Mouse (Mus musculus) MEL (cell line): ENCODE data around the gene Gm28035. TPM values are rescaled to one million over a fixed set of nuclear protein-coding genes. Genes with fewer than 3 reads are reported as not detected.

Experiments used
- DNase-seq: peaks from one replicate; pipeline ENCODE4 v3.0.0; 2011; ENCODE audit warnings: low read depth, low spot score
- H3K27ac ChIP-seq: 2 replicates; pipeline ENCODE4 v1.5.1; 2012; ENCODE audit warnings: low read depth, mild to moderate bottlenecking, control low read depth, low read length, moderate library complexity; ENCODE audit not compliant: control insufficient read depth
- H3K27me3 ChIP-seq, 2 experiments: fragments of 150-350 bp in 1 of 2; sonication (generic) in 1 of 2; 2 replicates each; pipeline ENCODE4 v1.6.1; 2012; ENCODE audit warnings: low read length in 2 of 2, mild to moderate bottlenecking in 2 of 2, improper control_type of control experiment in 1 of 2, moderate library complexity in 1 of 2; ENCODE audit not compliant: insufficient read depth in 2 of 2, control insufficient read depth in 1 of 2
- H3K36me3 ChIP-seq, 2 experiments: 2 replicates each; pipeline ENCODE4 v1.6.1; 2012 to 2014; ENCODE audit warnings: low read length in 2 of 2, improper control_type of control experiment in 1 of 2, inconsistent platforms in 1 of 2, mild to moderate bottlenecking in 1 of 2; ENCODE audit not compliant: insufficient read depth in 2 of 2, control insufficient read depth in 1 of 2
- H3K4me1 ChIP-seq, 2 experiments: fragments of 150-350 bp in 1 of 2; sonication (generic) in 1 of 2; 2 replicates each; pipeline ENCODE4 v1.6.1; 2012; ENCODE audit warnings: low read length in 2 of 2, improper control_type of control experiment in 1 of 2, mild to moderate bottlenecking in 1 of 2; ENCODE audit not compliant: insufficient read depth in 2 of 2, control insufficient read depth in 1 of 2
- H3K4me3 ChIP-seq, 2 experiments: fragments of 150-350 bp in 1 of 2; sonication (generic) in 1 of 2; 2 replicates each; pipeline ENCODE4 v1.5.1; 2012; ENCODE audit warnings: low read depth in 2 of 2, low read length in 2 of 2, mild to moderate bottlenecking in 2 of 2, moderate library complexity in 2 of 2, control low read depth in 1 of 2, improper control_type of control experiment in 1 of 2; ENCODE audit not compliant: control insufficient read depth in 1 of 2, insufficient read depth in 1 of 2
- H3K79me2 ChIP-seq: 2 replicates; pipeline ENCODE4 v1.6.1; 2012; ENCODE audit warnings: mild to moderate bottlenecking, low read length, moderate library complexity; ENCODE audit not compliant: control insufficient read depth, poor library complexity, insufficient read depth
- H3K9ac ChIP-seq: 2 replicates; pipeline ENCODE4 v1.6.1; 2012; ENCODE audit warnings: low read depth, mild to moderate bottlenecking, control low read depth, low read length, moderate library complexity; ENCODE audit not compliant: control insufficient read depth, poor library complexity, severe bottlenecking
- H3K9me3 ChIP-seq: fragments of 150-350 bp; sonication (generic); replicated peaks from 2 replicates; pipeline ENCODE4 v1.6.1; 2012; ENCODE audit warnings: mild to moderate bottlenecking, low read length, improper control_type of control experiment, moderate library complexity; ENCODE audit not compliant: insufficient read depth
- CTCF ChIP-seq, 3 experiments: IDR thresholded peaks in 2 of 3; conservative IDR thresholded peaks in 1 of 3; 2 replicates each; pipeline ENCODE4 v1.5.1; 2011 to 2012; ENCODE audit warnings: low read length in 3 of 3, low read depth in 2 of 3, mild to moderate bottlenecking in 2 of 3, improper control_type of control experiment in 1 of 3, inconsistent platforms in 1 of 3, mixed read lengths in 1 of 3, moderate library complexity in 1 of 3; ENCODE audit not compliant: control insufficient read depth in 1 of 3, insufficient read depth in 1 of 3, poor library complexity in 1 of 3, severe bottlenecking in 1 of 3
- E2F4 ChIP-seq: IDR thresholded peaks from 2 replicates; pipeline ENCODE4 v1.6.1; 2011; ENCODE audit warnings: low read depth, low read length, improper control_type of control experiment, borderline replicate concordance
- HCFC1 ChIP-seq: IDR thresholded peaks from 2 replicates; pipeline ENCODE4 v1.6.1; 2012; ENCODE audit warnings: low read depth, mild to moderate bottlenecking, inconsistent platforms, low read length, improper control_type of control experiment, moderate library complexity
- JUND ChIP-seq: IDR thresholded peaks from 2 replicates; pipeline ENCODE4 v1.6.1; 2011; ENCODE audit warnings: low read depth, mild to moderate bottlenecking, improper control_type of control experiment, low read length
- MAZ ChIP-seq: IDR thresholded peaks from 2 replicates; pipeline ENCODE4 v1.6.1; 2012; ENCODE audit warnings: low read depth, mild to moderate bottlenecking, inconsistent platforms, low read length, improper control_type of control experiment
- MEF2A ChIP-seq: IDR thresholded peaks from 2 replicates; pipeline ENCODE4 v1.6.1; 2014; ENCODE audit warnings: low read depth, mild to moderate bottlenecking, inconsistent platforms, low read length, improper control_type of control experiment; ENCODE audit not compliant: poor library complexity, insufficient replicate concordance, severe bottlenecking; ENCODE audit errors: extremely low read depth
- MYB ChIP-seq: IDR thresholded peaks from 2 replicates; pipeline ENCODE4 v1.6.1; 2011; ENCODE audit warnings: mild to moderate bottlenecking, low read depth, low read length, improper control_type of control experiment
- NRF1 ChIP-seq: IDR thresholded peaks from 2 replicates; pipeline ENCODE4 v1.6.1; 2014; ENCODE audit warnings: low read depth, mild to moderate bottlenecking, inconsistent platforms, low read length, improper control_type of control experiment, moderate library complexity; ENCODE audit not compliant: poor library complexity, insufficient read depth, severe bottlenecking
- POLR2AphosphoS2 ChIP-seq: IDR thresholded peaks from 2 replicates; pipeline ENCODE4 v1.6.1; 2011; ENCODE audit warnings: low read length, improper control_type of control experiment
- RAD21 ChIP-seq: IDR thresholded peaks from 2 replicates; pipeline ENCODE4 v1.6.1; 2011; ENCODE audit warnings: mild to moderate bottlenecking, low read depth, low read length, improper control_type of control experiment
- SIN3A ChIP-seq: IDR thresholded peaks from 2 replicates; pipeline ENCODE4 v1.6.1; 2012; ENCODE audit warnings: low read length, improper control_type of control experiment, inconsistent platforms
- SMC3 ChIP-seq: IDR thresholded peaks from 2 replicates; pipeline ENCODE4 v1.6.1; 2011; ENCODE audit warnings: low read depth, low read length, improper control_type of control experiment
- TCF12 ChIP-seq: IDR thresholded peaks from 2 replicates; pipeline ENCODE4 v1.6.1; 2014; ENCODE audit warnings: low read depth, mild to moderate bottlenecking, inconsistent platforms, low read length, improper control_type of control experiment, moderate library complexity
- UBTF ChIP-seq: IDR thresholded peaks from 2 replicates; pipeline ENCODE4 v1.6.1; 2012; ENCODE audit warnings: low read depth, mild to moderate bottlenecking, inconsistent platforms, low read length, improper control_type of control experiment, moderate library complexity, borderline replicate concordance; ENCODE audit not compliant: insufficient read depth
- USF1 ChIP-seq: IDR thresholded peaks from 2 replicates; pipeline ENCODE4 v1.6.1; 2014; ENCODE audit warnings: low read depth, mild to moderate bottlenecking, inconsistent platforms, low read length, improper control_type of control experiment, moderate library complexity
- USF2 ChIP-seq, 2 experiments: IDR thresholded peaks; 2 replicates each; pipeline ENCODE4 v1.6.1; 2011 to 2012; ENCODE audit warnings: improper control_type of control experiment in 2 of 2, low read length in 2 of 2, borderline replicate concordance in 1 of 2, inconsistent platforms in 1 of 2, low read depth in 1 of 2, mild to moderate bottlenecking in 1 of 2; ENCODE audit not compliant: insufficient read depth in 1 of 2
- ZKSCAN1 ChIP-seq: IDR thresholded peaks from 2 replicates; pipeline ENCODE4 v1.6.1; 2012; ENCODE audit warnings: low read depth, mild to moderate bottlenecking, inconsistent platforms, low read length, improper control_type of control experiment, moderate library complexity
- ZNF384 ChIP-seq: IDR thresholded peaks from 2 replicates; pipeline ENCODE4 v1.6.1; 2012; ENCODE audit warnings: low read depth, mild to moderate bottlenecking, inconsistent platforms, low read length, improper control_type of control experiment
- polyA plus RNA-seq, 2 experiments: library from polyadenylated mRNA; stranded (reverse) in 1 of 2; unstranded in 1 of 2; fragments of >175 nt in 1 of 2; fragments of >200 nt in 1 of 2; gene quantifications; 2 replicates each; pipeline versions ENCODE4 v1.2.1 to v1.2.4; 2012; ENCODE audit warnings: low replicate concordance in 2 of 2, low read depth in 1 of 2; ENCODE audit not compliant: insufficient read length in 2 of 2, insufficient read depth in 1 of 2, missing spikeins in 1 of 2
- total RNA-seq: library from RNA; depleted of rRNA; stranded (reverse); fragments of 300-350 nt; gene quantifications from 2 replicates; pipeline ENCODE4 v1.2.3, GENCODE M21; 2012

Gm28035 gene
- total and polyA plus RNA-seq, 3 experiments: 0.26 TPM; not detected in 2

DNA sequence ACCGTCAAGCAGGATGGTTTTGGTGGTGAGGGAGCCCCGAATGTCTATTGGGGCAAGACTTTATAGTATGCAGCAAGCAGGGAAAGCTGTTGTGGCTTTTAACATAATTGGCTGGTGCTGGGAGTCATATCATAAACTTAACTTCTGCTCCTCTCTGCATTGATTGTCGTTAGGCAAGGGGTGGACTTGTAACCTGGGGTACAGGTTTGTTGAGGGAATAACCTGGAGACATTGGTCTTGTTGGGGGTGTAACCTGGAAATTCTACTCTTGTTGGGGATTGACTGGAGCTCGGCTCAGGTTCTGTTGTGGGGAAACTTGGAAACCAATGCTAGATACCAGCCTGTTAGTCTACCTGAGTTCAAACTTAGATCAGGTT is 28.2 kb upstream of the Gm28035 start:
- TF ChIP-seq ZNF384 (no peak), E2F4 (no peak), TCF12 (no peak), USF2 (IDR thresholded peaks at IDR 0.05; ENCODE audit: borderline replicate concordance in 1 of 2, insufficient read depth in 1 of 2, low read depth in 1 of 2, low read length in 2 of 2) (no peak)
- TF ChIP-seq, all 39 proteins: peak for 0
- Histone ChIP-seq H3K4me1 (no peaks in the 10 kb centered on the region), H3K27me3 (peaks cover 0 to 2% of the 10 kb centered on the region in 2 experiments; a peak in 1 of 4 replicates), H3K36me3 (no peaks in the 10 kb centered on the region), H3K27ac (no peak overlapping the region), H3K4me3 (no peak overlapping the region), H3K79me2 (no peaks in the 10 kb centered on the region), H3K9me3 (no peaks in the 10 kb centered on the region), H3K9ac (no peak overlapping the region)
- no peak for DNase-seq

DNA sequence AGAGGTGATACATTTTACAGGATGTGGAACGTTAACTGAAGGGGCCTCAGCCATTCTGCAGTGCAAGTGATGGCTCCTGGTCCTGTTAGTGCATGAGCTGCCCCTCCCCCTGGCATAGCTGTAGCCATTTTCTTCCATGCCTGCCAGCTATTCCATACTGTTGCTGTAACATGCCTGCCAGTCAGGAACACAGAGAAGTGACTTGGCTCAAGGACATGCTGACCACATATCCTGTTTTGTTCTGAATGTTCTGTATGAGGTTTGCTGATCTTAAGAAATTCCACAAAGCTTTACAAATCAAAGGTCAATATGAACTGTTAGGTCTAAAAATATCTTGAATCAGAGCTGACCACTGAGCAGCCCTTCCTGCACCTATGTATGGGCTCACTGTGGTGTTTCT is 27.4 kb upstream of the Gm28035 start:
- Histone ChIP-seq H3K4me3 (no peak overlapping the region), H3K27me3 (peaks cover 0 to 2% of the 10 kb centered on the region in 2 experiments; a peak in 1 of 4 replicates), H3K79me2 (no peaks in the 10 kb centered on the region), H3K9me3 (no peaks in the 10 kb centered on the region), H3K9ac (no peak overlapping the region), H3K4me1 (no peaks in the 10 kb centered on the region), H3K27ac (no peak overlapping the region), H3K36me3 (no peaks in the 10 kb centered on the region)
- no peak for DNase-seq
- TF ChIP-seq ZNF384 (no peak), MEF2A (no peak), USF1 (no peak), HCFC1 (no peak), SMC3 (no peak), POLR2AphosphoS2 (no peak), MYB (no peak), CTCF (IDR thresholded peaks at IDR 0.05 in 2 of 3, conservative IDR thresholded peaks at IDR 0.05 in 1 of 3; ENCODE audit: control insufficient read depth in 1 of 3, insufficient read depth in 1 of 3, low read depth in 2 of 3, low read length in 3 of 3, poor library complexity in 1 of 3, severe bottlenecking in 1 of 3) (no peak), MAZ (no peak), UBTF (no peak), SIN3A (no peak), JUND (no peak), ZKSCAN1 (no peak), E2F4 (no peak), RAD21 (no peak), NRF1 (no peak)
